Mouse (Mus musculus): ENCODE results near the gene Angptl8.

Gene Angptl8

DNA sequence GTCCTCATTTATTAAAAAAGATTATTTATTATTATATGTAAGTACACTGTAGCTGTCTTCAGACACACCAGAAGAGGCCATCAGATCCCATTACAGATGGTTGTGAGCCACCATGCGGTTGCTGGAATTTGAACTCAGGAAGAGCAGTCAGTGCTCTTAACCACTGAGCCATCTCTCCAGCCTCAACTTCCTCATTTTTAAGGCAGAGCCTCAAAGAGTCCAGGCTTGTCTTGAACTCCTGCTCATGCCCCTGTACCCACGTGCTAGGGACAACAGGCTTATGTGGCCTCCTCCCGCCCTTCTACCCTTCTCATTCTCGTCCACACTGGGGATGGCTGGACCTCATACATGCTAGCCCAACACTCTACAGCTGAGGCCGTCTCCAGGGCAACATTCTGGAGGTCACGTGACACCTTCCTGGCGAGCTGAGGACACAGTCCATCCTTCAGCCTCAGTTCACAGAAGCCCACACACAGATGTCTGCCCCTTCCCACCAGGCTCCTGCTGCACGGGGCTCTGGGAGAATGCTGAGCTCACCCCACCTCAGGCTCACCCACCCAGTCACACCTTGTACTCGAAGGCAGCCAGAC lies 18.5 kb upstream of the Angptl8 start:
- DNase-seq, result no peak

DNA sequence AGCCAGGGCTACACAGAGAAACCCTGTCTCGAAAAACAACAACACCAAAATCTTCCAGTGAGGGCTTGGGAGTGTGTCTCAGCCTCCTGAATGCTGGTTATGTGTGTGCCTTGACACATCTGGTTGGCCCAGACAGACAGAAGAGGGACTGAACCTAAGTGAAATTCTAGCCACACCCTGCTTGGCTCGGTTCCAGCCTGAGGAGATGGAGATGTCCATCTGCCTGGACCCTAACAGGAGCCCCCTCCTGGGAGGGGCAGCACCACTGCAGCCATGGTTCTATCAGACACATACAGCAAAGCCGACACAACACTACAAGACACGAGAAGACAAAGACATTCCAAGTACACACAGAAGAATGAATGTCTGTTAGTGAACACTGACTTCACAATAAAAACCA lies 17.2 kb upstream of the Angptl8 start:
- DNase-seq, result no peak

- DNase-seq, result no peak
Measured at GRCm38 (mm10) chr9:21818561-21818960, 16.7 kb upstream of the Angptl8 start.

DNA sequence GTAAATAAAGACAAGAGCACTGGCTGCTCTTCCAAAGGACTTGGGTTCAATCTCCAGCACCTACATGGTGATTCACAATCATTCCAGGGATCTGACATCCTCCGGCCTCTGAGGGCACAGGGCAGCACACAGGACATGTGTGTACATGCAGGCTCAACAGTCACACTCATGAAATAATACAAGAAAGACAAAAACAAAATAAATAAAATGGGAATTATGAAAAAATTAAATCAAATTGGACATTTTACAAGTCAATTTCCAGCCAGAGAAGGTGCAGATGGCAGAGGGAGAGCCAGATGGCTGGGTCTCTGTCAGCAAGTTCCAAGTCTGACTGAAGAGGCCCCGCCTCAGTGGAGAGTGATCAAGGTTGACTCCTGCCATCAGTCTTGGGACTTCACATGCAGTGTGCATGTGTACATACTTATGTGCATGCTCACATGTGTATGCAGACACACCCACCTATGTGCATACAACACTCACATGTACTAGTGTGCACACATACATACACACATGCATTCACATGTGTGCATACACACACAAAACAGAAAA lies 16.1 kb upstream of the Angptl8 start:
- DNase-seq, result no peak

GRCm38 (mm10) chr9:21820183-21820582 lies 15.1 kb upstream of the Angptl8 start:
- no peak for DNase-seq

GRCm38 (mm10) chr9:21822686-21823085 lies 12.6 kb upstream of the Angptl8 start:
- no peak for DNase-seq

GRCm38 (mm10) chr9:21823957-21824356 lies 11.4 kb upstream of the Angptl8 start:
- no peak for DNase-seq

DNA sequence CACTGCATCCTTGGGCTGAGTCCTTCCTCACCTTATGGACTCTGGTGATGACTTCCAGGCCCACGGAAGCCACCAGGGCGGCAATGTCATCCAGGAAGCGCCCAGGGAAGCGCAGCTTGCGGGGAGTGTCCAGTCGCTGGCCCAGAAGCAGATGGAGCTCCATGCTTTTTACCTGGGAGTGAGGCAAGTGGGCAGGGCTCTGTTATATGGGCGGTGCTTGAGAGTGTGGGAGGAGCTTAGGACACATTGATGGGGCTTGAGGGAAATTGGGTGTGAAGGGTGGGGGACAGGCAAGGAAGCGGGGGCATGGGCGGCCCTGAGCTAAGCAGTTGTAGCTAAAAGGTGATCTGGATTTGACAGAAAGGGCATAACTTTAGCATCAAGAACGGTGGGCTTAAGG lies 10.9 kb upstream of the Angptl8 start:
- DNase-seq, result no peak

DNA sequence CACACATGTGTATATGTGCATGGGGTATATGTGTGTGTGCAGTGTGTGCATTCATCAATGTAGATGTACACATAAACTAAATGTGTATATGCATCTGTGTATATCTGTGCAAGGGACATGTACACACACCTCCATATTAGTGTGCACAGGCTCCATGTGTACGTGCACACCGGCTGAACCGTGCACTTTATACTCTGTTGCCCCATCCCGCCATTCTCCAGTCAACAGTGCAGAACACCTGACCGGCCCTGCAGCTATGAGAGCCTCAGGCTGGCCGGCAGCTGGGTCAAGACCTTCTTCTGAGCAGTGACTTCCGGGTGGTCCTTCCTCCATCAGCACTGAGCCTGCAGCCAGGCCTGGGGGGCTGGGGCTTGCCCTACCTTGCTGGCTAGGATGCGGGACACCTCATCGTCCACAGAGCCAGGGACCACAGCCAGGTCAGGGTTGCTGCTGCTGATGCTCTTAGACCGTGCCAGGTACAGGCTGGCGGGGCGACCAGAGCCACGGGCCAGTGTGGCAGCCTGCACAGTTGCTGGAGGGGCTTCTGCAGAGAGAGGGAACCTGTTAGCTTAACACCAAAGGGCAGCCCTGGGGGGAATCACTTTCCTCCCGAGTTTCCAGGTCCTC lies 5.4 kb upstream of the Angptl8 start:
- no peak for DNase-seq

DNA sequence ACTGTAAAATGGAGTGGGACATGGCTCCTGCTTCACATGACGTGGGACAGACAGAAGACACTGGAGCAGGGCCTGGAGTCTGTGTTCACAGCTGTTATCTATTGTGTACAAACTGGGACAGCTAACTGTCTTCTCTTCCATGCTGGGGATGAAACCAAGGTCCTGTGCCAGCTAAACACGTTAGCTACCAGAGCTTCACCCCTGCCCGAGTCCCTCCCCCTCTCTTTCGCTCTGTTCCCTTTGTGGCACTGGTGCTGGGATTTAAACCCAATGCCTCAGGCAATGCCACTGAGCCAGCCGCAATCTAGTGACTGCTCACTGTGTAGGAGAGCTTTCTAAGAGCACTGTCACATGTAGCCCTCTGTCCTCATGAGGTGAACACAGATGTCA lies 4.9 kb upstream of the Angptl8 start:
- no peak for DNase-seq

GRCm38 (mm10) chr9:21830936-21831335 lies 4.4 kb upstream of the Angptl8 start:
- no peak for DNase-seq

DNA sequence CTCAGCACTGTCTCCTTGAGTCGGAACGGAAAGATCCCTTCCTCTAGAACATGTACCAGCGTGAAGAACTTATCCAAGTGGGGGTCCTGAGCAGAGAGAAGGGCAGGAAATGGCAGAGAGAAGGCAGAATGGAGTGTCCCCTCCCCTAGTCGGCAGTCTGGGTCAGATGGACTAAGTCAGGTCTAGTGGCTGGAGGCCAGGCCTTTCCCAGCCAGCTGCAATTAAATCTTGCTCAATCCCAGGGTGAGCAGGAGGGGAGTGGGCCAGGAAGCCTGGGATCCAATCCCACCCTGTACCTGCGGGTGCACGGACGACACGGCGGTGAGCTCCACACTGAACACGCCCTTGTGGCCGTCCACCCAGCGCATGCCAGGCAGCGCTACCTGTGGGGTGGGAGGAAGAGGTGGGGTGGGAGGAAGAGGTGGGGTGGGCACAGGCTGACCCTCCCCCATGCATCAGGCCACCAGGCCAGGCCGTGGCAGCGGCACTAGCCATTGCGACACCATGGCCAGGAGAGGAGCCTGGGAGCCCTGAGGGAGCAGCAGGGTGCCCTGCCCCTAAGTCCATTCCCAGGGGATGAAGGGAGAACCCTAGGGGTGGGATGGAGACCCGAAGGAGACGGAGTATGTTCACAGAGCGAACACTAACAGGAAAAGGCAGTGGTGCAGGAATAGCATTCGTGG lies 3.6 kb upstream of the Angptl8 start:
- no peak for DNase-seq

- DNase-seq, result no peak
Measured at GRCm38 (mm10) chr9:21837690-21838089, 2.4 kb downstream of the Angptl8 start.

DNA sequence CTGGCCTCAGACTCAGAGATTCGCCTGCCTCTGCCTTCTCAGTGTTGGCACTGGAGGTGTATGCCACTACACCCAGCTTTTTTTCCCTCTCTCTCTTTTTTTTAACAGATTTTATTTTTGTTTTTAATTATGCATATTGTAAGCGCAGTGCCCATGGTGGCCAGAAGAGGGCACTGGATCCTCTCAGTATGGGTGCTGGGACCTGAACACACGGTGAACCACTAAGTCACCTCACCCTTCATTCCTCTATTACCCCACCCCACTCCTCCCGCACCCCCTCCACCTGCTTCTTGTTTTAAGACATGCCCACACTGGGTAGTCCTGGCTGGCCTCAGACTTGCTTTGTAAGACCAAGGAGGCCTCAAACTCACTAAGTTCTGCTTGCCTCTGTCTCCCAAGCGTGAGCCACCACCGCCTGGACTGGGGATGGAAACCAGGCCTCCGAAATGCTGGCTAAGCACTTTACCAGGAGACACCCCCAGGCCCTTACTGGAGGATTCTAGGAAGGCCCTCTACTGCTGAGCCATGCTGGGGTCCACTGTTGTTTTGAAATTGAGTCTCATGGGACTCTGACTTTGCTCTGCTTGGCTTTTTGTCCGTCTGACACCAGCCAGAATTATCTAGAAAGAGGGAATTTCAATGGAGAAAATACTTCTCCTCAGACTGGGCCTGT lies 4.9 kb downstream of the Angptl8 start:
- peak in 1 of 2 experiments; percentile 61 for DNase-seq

DNA sequence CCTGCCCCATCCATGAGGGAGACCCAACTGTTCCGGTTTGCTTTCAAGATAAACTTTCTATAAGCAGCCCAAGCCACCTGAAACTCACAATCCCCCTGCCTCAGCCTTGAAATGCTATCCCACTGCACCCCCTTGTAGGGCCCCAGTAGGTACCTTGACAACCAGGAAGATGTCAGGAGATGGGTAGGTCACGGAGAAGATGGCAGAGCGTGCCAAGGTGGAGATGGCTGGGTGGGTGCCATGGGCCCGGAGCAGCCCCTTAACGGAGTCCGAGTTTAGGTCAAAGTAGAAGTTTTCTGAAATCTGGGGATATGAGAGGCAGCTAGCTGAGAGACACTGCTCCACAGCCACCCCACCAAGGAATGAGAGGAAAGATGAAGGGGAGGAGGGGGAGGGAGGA lies 6.0 kb downstream of the Angptl8 start:
- no peak for DNase-seq

- DNase-seq, result peak; percentile 59 to 84
Measured at GRCm38 (mm10) chr9:21842391-21842790, 7.1 kb downstream of the Angptl8 start.

DNA sequence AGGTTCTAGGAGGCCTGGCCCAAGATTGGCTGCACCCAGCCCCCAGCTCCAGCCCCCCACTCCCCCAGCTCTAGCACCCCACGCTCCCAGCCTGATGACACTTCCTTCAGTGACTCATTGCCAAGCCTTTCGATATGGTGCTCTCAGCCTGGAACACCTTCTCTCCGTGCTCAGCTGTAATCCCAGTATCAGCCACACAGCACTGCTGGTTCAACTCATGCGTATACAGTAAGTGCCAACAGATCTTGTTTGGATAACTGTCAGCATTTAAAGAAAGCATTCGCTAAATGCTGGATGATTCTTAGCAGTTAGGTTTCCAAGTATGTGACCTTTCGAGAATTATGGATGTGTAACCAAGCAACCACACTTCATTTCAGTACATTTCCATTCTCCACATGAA lies 7.8 kb downstream of the Angptl8 start:
- peak in 1 of 2 experiments; percentile 37 for DNase-seq

DNA sequence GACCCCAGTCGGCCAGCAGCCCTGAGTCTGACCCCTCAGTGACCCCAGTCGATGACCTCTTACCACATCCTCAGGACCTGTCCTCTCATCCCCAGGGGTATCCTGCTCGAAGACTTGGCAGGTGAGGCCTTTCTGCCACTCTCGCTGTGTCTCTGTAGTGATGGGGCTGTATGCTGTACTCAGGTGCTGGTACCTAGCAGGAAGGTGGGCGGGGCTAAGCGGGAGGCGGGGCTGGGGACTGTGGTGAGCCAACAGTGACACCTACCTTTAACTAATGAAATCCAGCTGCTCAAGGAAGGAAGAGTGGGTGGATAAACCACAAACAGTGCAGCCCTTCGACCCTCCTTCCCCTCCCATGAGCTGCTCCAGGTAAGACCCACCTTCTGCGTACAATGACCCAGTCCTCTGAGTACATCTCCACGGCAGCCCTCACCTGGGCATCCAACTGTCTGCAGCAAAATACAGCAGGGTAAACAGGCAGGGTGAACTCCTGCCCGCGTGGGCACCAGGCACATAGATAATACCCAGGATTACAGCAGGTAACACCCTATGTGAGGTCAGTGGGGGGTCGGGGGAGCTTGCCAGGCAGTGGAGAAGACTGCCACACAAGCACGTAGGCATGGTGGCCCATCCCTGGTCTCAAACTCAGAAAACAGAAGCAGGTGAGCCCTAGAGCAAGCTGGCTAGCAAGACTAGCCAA lies 10.2 kb downstream of the Angptl8 start:
- DNase-seq, result peak in 1 of 2 experiments; percentile 50

- DNase-seq, result peak; percentile 83 to 93
Measured at GRCm38 (mm10) chr9:21846755-21847341, 11.5 kb downstream of the Angptl8 start.

DNA sequence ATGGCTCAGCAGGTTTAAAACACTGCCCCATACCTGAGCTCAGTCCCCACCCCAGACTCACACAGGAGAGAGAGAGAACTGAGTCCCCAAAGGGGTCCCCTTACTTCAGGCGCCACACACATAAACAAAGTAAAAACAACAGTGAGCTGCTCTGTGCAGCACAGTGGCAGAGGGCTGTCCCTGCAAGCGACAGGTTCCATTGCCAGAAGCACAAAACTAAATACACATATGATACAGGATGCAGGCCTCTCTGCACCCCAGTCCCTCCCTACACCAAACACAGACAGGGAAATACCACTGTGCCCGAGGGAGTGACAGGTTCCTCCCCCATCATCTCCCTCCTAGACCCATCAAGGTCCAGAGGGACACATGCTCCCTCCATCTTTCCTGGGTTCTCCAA lies 12.1 kb downstream of the Angptl8 start:
- DNase-seq, result peak; percentile 42 to 63

DNA sequence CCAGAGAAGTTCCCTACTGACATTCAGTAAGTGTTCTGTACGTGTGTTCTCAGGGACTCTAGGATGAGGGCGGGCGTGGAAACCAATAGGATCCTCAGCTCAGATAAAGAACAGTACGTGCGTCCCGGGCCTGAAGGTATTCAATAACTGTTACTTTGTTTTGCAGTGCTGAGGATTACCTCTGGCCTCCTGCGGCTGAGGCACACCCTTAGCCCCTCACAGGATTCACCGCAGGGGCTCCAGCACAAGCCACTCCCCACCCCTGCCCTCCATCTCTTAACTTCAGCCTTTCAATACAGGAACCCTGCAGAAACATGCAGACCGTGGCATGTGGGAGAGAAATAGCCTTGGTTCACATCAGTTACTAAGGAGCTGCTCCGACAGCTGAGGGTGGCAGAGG lies 12.6 kb downstream of the Angptl8 start:
- DNase-seq, result no peak

All from lung, postnatal 4 days (tissue).